Mouse (Mus musculus) liver, embryonic 14.5 days (tissue): ENCODE data around the gene Snrnp40.

Experiments
- CTCF ChIP-seq: IDR thresholded peaks from 2 replicates; pipeline ENCODE4 v1.5.1; 2016; ENCODE audit warnings: antibody characterized with exemption, low read depth, control low read depth
- EP300 ChIP-seq: IDR thresholded peaks from 2 replicates; pipeline ENCODE4 v1.6.1; 2016; ENCODE audit warnings: antibody characterized with exemption, low read depth

- TF ChIP-seq CTCF = no peak
- no peak for TF ChIP-seq EP300
Measured at GRCm38 (mm10) chr4:130322567-130322966, 37.4 kb upstream of the Snrnp40 start.
